Mouse (Mus musculus): ENCODE data around the gene Galnt13.

DNA sequence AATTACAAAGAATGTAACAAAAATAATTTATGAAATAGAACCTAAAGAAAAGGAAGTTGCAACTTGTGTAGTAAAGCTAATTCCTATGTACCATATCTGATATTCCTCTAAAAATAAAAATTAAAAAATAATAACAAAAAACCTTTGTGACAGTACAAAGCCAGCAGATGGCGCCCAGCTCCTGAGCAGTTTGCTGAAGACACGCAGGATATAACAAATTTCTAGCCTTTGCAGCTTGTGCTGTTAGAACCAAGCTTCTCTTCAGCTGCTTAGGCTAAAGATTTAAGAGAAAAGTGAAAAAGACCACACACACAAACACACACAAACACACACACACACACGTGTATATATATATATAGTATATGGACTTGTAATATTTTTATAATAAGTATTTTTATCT, 654.2 kb downstream of the Galnt13 start:
- 0 out of 2 replicates have a peak, but pooled peaks have one; percentile 23 for TF ChIP-seq CTCF (IDR thresholded peaks at IDR 0.05; ENCODE audit: low read depth)
- no peak for TF ChIP-seq EP300 (IDR thresholded peaks at IDR 0.05; ENCODE audit: low read depth)
